Mouse (Mus musculus) mesoderm, embryonic 11.5 days (tissue): ENCODE results near the gene Nr0b2.
"Not testable (repeated sequence)": the region's sequence is repeated elsewhere in the genome, so short reads cannot be mapped to it uniquely, and the experiment has no call there.

Source experiments
- DNase-seq: peaks from one replicate; pipeline ENCODE4 v3.0.0-alpha.2; 2012; ENCODE audit warnings: low read depth, low spot score

Nr0b2 gene

DNA sequence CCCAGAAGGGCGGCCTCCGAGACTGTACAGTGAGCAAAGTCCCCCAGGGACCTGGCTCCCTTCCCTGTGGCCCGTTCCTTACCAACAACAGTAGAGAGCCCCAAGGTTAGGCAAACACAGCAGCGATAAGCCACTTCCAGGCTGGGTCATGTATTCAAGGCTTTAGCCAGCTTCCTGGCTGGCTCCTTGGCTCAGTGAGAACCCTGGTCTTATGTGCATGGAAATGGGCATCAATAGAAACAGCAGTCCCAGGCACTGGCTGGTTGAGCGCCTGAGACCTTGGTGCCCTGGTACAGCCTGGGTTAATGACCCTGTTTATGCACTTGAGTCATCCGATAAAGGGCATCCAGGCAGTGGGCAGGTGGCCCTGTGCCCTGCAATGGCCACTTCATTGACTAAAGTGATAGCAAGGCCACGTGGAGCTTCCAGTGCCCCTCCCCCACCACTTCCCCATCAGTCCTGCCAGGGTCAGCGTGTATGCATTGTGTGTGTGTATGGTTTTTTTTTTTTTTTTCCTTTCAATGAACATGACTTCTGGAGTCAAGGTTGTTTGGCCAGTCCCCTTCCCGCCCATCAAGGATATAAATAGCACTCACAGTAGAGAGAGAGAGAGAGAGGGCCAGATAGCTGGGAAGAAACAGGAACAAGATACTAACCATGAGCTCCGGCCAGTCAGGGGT lies at the start of gene Nr0b2:
Gene Nr0b2, plus strand, starts transcription at position 609 of the 680 bp plus-strand sequence.
- DNase-seq: no peak

DNA sequence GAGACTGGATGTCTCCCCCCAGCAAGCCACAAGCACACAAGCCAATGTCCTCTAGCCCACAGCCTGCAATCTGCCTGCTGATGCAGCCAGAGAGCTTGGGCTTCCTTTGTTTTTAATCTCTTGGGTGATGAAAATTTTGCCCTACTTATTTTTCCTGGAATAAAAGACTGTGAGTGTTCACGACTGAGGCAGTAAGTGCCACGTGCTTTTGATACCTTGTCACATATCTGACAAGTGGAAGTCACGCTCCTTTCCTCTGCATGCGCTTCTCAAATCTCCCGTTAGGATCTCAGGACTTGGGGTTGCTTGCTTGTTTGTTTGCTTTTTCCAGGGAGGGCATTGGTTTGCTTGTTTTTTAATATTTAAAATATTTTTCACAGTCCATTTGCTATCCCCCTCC lies 48.9 kb upstream of the Nr0b2 start:
- no peak for DNase-seq

DNA sequence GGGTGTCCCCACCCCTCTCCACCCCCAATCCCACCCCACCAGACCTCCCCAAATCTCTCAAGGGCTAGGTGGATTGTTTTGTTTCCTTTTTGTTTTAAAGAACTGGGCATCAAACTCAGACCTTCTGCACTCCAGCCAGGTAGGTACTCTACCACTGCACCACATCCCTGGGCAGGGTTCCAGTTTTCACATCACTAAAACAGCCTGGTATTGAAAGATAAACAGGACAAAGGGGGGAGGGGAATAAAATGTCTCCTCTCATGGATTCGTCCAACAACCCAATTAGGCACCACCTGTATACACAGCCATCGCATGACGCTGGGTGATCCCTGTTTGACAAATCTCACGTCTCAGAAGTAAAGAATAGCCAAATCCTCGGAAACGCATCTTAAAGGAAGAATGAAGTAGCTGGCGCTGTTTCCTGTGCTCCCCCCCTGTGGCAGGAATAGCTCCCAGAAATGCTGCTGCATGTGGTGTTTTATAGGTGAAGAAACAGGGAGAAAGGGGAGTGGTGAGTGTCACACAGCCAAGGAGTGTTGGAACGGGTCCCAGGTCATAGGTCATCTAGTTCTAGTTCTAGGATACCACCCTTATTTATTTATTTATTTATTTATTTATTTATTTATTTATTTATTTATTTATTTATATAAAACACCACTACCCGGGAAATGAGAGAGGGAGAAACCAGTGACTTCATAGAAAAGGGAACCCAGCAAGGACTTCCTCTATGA lies 48.3 kb upstream of the Nr0b2 start:
- DNase-seq: no peak

DNA sequence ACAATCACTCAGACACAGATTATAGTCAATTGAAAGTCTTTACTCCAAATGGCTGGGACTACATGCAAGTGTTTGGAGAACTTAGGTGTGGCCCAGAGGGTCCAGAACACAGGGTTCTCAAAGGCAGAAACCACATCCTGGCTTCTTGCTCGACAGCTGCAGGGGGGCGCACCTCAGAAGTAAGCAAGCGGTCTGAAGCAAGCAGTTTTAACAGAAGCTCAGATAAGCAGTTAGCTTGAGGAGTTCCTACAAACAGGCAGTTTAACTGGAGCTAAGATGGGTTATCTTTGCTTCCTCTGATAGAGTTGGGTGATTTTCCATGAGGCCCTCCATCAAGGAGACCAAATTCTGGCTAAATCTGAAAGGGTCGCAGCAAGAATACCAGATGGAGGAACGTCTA lies 46.6 kb upstream of the Nr0b2 start:
- DNase-seq: no peak

DNA sequence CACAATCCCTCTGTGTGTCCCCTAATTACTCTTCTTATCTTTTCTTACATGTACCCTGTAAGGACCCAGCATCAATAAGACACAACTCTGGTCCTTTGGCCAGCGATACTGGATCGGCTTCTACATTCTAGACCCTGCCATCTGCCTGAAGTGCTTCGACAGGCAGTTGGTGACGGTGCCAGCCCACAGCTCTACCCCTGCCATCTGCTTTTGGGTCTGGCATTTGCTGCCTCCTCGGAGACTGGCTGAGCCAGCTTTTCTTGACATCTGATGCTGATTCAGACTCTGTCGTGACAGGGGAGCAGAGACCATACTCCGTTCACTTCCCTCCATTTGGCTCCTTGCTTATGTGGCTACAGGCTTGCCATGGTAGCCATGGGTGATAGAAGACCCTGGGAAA lies 44.2 kb upstream of the Nr0b2 start:
- no peak for DNase-seq

DNA sequence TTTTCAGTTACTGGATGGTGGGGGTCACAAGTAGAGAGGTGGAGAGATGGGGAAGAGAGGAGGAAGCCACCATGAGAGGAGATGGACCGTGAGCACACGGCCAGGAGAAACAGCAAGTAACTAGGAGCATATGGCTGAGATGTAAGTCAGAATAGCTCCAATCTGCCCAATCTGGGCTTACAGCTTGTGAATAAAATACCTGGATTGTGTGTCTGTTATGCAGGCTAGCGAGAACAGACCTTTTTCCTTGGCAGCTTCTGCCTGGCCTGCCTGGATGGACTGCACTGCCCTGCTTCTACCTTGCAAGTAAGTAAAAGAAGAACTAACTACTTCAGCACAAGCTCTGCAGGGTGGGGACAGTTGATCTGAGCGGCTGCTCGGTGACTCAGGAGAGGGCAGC lies 42.1 kb upstream of the Nr0b2 start:
- no peak for DNase-seq

DNA sequence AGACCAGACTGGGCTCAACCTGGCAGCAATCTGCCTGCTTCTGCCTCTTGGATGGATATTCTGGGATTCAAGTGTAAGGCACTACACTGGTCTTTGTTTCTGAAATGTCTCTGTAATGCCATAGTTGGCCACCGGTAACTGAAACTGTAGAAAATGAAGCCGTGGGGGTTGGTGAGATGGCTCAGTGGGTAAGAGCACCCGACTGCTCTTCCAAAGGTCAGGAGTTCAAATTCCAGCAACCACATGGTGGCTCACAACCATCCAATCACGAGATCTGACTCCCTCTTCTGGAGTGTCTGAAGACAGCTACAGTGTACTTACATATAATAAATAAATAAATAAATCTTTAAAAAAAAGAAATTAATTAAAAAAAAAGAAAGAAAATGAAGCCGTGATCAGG lies 40.7 kb upstream of the Nr0b2 start:
- DNase-seq: not testable (repeated sequence)

DNA sequence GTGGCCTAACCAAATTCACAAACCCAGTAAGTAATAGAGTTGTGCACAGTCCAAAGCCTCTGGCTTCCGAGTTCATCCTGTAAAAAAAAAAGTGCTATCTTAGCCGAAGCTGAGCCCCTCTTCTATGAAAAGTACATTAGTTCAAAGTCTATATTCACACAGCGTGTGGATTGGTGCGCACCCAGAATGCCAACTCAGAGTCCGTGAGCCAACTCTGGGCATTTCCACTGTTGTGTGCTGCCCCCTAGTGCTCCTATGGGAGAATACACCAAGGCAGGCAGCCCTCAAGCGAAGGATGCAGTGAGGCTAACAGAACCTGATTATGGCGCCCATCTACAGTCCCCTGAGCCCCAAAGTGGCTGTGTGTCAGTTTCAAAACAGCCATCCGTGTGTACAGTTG lies 40.2 kb upstream of the Nr0b2 start:
- DNase-seq: peak; percentile 71

DNA sequence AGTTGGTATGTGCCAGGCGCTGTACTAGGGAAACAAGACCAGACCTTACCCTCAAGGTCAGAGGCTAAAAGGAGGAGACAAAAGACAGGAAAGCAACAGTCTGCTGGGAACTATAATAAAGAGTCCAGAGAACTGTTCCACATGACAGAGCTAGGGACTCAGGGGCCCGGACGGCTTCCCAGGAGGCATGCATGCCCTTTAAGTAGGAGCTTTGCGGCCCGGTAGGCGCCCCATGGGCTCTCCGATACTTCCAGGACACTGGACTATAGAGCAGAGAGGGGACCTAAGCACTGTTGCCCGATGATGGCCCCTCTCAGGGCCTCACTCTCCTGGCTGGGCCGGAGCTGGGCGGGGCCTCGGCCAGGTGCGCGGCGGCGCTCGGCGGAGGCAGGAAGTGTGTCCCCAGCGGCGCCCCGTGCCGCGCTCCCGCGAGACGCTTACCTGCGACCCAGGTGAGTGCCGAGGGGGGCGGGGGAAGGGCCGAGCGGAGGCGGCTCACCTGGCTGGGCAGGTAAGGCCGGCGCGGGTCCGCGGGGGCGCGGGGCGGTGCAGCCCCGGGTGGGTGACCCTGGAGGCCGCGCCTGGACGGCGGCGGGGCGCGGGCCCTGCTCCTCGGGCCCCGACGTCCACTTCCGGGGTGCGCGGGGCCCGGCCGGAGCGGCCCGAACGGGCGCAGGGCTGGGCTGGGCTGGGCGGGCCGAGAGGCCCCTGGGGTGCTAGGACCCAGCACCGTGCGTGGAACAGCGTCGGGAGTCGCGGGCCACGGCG lies 34.4 kb upstream of the Nr0b2 start, which contains the start of gene Kdf1:
Gene Kdf1, plus strand, starts transcription at position 363 of the 768 bp plus-strand sequence.
- DNase-seq: no peak

DNA sequence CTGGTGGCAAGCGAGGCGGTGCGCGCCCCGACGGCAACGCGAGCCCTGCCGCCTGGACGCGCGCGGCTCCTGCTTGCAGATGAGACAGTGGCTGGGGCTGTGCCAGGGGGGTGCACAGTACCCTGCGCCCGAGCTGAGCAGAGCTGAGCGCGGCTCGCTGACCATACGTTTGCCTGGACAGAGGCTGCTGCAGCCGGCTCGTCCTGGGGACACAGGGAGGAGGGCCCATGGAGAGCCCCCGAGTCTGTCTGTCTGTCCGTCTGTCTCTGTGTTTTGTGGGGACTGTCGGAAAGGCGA lies 33.9 kb upstream of the Nr0b2 start:
- no peak for DNase-seq

DNA sequence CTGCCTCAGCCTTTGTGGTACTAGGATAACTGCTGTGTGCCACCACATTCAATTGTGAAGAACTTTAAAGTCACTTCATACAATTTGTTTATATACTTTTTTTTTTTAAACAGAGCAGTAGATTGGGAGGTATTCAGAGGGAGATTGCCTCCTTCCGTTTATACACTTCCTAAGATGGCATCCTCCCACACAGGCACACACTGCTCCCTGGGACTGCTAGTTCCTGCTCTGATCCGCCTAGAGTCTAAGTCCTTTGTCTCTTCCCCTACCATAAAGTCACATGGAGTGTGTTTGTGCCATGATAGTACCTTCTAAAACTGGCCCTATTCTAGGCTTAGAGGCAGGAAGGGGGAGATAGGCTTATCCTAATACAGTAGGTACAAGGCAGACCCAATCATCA lies 31.7 kb upstream of the Nr0b2 start:
- no peak for DNase-seq

DNA sequence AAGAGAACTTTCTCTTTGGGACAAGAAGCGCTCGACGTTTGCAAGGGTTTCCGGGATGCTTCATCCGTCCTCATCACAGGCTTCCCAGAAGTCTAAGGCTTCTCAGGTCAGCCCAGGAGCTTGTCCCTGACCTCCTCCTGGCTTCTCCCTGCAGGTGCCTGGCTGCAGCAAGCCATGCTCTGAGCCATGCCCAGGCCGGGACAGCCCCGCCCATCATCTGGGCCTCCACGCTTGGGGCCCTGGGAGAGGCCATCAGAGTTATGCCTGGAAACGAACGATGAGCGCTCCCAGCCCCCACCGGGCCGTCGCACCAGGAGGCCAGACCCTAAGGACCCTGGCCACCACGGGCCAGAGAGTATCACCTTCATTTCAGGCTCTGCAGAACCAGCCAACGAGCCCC lies 25.4 kb upstream of the Nr0b2 start:
- DNase-seq: no peak

DNA sequence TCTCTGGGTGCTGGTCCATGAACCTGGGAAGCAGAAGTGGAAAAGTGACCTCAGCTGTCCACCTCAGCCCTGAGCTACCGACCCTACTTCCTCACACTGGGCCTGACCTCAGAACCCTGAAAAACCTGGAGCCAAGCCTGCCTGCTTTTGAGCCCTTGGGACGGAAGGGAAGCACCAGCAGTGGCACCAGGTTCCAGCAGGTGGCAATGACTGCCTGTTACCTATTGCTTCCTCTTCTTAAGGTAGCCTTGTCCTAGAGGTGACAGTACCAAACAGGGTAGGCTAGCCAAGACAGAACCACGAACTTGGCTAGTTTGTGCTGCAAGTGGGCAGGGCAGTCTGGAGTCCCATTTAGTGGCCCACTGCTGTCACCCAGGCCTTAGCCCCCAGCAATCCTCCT lies 20.4 kb upstream of the Nr0b2 start:
- no peak for DNase-seq

DNA sequence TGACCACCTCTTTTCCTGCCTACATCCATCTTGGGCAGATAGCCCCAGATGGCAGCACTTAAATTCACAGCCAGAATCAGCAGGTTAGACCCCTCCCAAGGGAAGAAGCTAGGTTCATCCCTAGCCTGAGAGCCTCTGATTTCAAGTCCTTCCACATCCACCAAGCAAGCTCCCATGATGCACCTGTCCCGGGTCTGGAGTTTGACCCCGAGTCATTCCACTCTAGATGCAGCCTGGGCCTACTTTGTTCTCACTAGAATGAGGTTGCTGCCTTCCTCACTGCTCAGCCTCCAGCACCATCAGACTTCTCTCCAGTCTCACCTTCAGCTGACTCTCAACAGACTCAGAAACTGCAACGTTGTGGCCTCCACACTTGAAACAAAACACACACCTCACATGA lies 17.1 kb upstream of the Nr0b2 start:
- DNase-seq: no peak

DNA sequence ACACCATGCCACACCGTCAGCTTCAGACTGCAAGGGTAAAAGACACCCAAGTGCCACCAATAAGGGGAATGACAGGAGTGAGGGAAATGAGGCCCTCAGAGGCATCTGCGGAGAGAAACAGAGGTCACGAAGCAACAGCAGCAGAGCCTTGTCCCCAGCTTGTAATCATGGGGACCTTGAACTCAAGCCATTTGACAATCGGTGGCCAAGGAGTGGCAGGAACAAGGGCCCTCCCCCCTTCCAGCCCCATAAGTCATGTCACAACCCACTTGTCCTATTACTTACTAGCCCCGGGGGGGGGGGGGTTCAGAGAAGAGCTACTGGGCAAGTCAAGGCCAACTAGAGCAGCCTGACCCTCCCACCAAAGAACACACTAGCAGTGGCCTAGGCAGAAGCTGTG lies 16.5 kb upstream of the Nr0b2 start:
- DNase-seq: no peak

DNA sequence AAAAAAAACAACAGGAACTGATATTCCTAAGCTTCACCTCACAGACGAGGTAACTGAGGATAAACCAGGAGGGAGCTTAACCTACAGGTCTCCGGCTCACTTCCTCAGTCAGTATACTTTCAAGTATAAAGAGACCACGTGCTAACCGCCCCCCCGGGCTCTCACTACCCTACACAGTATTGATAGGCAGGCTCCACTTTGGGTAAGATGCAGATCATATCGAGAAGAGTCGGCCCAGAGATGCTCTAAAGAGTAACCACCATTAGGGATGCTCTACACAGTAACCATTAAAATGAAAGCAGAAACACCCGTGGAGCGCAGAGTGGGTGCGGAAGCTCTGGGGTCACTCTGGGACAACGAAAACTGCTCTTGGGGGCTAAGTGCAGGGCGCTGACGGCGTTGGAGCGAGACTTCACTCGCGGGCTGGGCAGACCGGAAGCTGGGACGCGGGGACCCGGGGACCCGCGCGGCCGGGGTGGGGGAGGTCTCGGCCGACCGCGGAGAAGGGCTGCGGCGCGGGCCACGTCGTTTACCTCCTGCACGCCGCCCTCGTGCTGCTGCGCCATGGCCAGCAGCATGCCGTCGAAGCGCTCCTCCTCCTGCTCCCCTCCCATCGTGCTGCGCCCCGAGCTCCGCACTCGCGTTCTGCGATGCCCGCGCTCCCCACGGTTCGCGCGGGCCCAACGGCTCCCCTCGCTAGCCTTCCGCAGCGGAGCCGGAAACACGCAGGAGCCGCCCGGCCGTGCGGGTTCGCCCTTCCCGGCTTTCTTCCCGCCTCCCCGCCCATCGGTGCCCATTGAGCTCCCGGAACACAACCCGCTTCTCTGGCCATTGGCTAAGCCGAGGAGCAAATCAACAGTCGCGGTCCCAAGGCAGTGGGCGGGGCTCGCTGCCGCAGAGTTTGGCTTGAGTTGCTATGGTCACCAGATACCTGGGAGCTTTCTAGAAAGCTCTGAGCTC lies 7.6 kb upstream of the Nr0b2 start, which contains the start of gene Nudc:
Gene Nudc, minus strand, starts transcription at position 725 of the 960 bp plus-strand sequence.
- peak; percentile 96 for DNase-seq

DNA sequence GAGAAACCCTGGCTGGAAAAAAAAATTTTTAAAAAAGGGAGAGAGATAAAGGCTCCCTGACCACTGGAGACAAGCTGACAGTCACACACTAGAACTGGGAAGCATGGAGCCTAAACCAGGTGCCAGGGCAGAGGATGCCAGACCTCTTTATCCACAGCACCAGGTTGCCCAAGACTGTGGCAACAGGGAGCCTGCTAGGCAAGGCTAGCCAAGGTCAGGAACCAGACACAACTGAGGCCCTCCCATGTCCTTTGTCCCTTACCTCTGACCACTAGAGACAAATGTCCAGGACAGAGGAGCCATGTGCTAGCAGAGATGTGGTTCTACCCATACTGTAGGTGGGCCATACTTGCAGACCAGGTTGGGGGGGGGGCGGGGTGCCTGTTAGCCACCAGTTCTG lies 1.1 kb upstream of the Nr0b2 start:
- no peak for DNase-seq

DNA sequence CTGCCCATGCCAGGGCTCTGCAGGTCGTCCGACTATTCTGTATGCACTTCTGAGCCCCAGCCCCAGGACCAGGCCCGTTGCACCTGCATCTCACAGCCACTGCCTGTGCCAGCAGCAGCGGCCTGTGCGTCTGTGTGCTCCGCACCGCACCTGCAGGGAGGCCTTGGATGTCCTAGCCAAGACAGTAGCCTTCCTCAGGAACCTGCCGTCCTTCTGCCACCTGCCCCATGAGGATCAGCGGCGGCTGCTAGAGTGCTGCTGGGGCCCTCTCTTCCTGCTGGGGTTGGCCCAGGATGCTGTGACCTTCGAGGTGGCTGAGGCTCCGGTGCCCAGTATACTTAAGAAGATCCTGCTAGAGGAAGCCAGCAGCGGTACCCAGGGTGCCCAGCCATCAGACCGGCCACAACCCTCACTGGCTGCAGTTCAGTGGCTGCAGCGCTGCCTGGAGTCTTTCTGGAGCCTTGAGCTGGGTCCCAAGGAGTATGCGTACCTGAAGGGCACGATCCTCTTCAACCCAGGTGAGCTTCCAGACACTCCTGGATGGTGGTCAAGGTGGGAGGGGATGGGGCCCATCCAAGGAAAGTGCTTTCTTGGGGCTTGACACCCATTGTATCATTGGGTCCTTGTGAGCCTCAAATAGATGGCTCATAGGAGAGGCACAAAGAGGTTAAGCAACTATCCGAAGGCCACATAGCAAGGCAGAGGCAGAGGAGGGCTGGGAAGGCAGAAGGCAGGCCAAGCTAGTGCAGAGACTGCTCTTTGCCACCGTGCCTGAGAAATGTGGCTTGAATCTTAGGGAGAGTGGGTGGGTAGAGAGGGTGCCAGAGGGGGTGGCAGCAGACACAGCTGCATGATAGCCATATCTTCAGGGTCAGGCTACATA lies 513 bp downstream of the Nr0b2 start:
- no peak for DNase-seq

DNA sequence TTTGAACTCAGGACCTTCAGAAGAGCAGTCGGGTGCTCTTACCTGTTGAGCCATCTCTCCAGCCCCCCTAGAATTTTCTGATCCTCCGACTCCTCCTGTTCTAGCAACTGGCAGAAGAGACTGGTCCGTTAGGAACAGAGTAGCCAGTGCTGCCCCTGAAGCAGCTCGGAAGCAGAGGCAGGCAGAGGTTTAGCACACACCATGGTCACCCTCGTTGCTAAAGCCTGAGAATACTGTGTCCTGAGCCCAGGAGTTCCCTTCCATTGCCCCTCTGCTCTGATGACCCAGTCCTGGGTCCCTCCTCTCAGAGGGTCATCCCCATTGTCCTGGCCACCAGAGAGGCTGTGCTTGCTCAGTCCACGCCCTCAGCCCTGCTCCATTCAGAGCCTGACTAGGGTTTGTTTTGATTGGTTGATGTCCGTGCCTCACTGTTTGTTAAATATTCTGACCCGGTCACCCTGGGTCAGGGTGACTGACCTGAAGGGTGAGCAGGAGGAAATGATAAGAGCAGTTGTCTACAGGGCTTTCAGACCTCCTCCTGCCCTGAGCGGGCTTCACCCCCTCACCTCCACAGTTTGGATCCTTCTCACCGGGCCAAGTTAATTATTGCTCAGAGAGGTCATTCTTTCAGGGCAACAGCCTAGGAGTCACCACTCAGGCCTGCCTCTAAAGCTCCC lies 4.0 kb downstream of the Nr0b2 start:
- peak; percentile 18 for DNase-seq

DNA sequence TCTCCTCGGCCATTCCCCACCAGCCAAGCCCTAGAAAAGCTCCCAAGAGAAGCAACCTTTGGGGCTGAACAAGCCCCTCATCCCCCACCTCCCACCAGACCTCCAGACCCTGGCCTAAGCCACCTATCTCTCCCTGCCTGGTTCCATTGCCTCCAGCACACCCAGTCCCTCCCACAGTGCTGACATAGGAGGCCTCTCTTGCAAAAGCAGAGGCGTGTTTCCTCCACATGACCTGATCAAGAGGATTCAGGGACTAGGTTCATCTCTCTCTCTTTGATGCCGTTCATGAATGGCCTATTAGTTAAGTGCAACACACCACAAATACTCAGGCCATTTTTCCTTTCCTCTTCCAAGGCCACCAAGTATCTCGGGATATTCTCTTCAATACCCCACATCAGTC lies 6.7 kb downstream of the Nr0b2 start:
- DNase-seq: no peak
